20 mouse cellular contexts compared by ENCODE assay signal in genomic region chr3:143864490-143864889, GRCm38 (mm10).
DNase-seq lines count a peak whose midpoint lies in the region; ATAC-seq and TF ChIP-seq lines count a peak whose summit lies in the region.
"Had no signal": no experiment of that assay in that cellular context is flagged by ENCODE, and none has a peak within 500 bp of the region (broad histone marks: within the 10 kb centered on the region; RNA-seq: fewer than 3 reads in every experiment).

No protein-coding gene starts in this region.

- DNase-seq in forebrain, embryonic 10.5 days (ENCODE audit: extremely low spot score, low spot score), result no peak
- peak; percentile 8 for DNase-seq in kidney, postnatal 10 days
- no peak for DNase-seq in kidney, adult 2 months
- DNase-seq in brain, embryonic 14.5 days (ENCODE audit: low read depth), result peak; percentile 51
- DNase-seq in layer of hippocampus, postnatal 14 days (ENCODE audit: low spot score in 2 of 2), result no peak
- DNase-seq in urinary bladder, adult 2 months (ENCODE audit: low spot score), result no peak
- DNase-seq: adrenal gland, postnatal 10 days; B cell, adult 2 months; cerebellum, adult 11-12 months; cerebellum, postnatal 36 days; heart, adult 2 months; kidney, postnatal 36 days; liver; lung, adult 18-20 months; lung, postnatal 36 days; midbrain, embryonic 14.5 days; thymus, postnatal 14 days had no signal

- H3K4me2 ChIP-seq in forebrain, embryonic 16.5 days (ENCODE audit: low read length), result no peak overlapping the region
- H3K4me2 ChIP-seq in intestine, embryonic 16.5 days (ENCODE audit: low read depth, low read length), result peak overlapping the region; percentile 40

- no peak overlapping the region for H3K4me3 ChIP-seq in forebrain, embryonic 16.5 days (replicated peaks; ENCODE audit: low read length)
- no peak overlapping the region for H3K4me3 ChIP-seq in forebrain, embryonic 10.5 days
- H3K4me3 ChIP-seq in kidney, adult 2 months (ENCODE audit: insufficient read depth, low read depth, low read length), result no peak overlapping the region
- peak overlapping the region; percentile 13 for H3K4me3 ChIP-seq in intestine, embryonic 16.5 days (ENCODE audit: low read length)
- H3K4me3 ChIP-seq: heart, adult 2 months; hindbrain, embryonic 10.5 days had no signal

- no peak for TF ChIP-seq CTCF in kidney, adult 2 months (conservative IDR thresholded peaks at IDR 0.05; ENCODE audit: insufficient read depth, insufficient read length, low read depth, low read length)
- TF ChIP-seq CTCF in brain, embryonic 14.5 days (IDR thresholded peaks at IDR 0.05; ENCODE audit: borderline replicate concordance, extremely low read depth, insufficient read depth, insufficient read length), result no peak

- no peak overlapping the region for H3K9ac ChIP-seq in forebrain, embryonic 16.5 days (replicated peaks; ENCODE audit: low read depth, low read length)
- H3K9ac ChIP-seq in intestine, embryonic 16.5 days (ENCODE audit: low read depth, low read length), result 0 out of 2 replicates have a peak overlapping the region, but pooled peaks have one; percentile 3

- 36% methylated on average over 10 of the region's 10 CpGs for WGBS in forebrain, embryonic 16.5 days
- 88% methylated on average over 10 of the region's 10 CpGs for whole genome bisulfite sequencing in forebrain, embryonic 10.5 days
- 23% methylated on average over 10 of the region's 10 CpGs for WGBS in kidney, adult 2 months
- 48% methylated on average over 10 of the region's 10 CpGs for WGBS in intestine, embryonic 16.5 days

- H3K27ac ChIP-seq in forebrain, embryonic 16.5 days (ENCODE audit: low read length), result no peak overlapping the region
- H3K27ac ChIP-seq in forebrain, embryonic 10.5 days, result no peak overlapping the region
- no peak overlapping the region for H3K27ac ChIP-seq in kidney, adult 2 months (ENCODE audit: insufficient read depth, low read depth, low read length)
- no peak overlapping the region for H3K27ac ChIP-seq in intestine, embryonic 16.5 days (ENCODE audit: low read length)
- H3K27ac ChIP-seq: heart, adult 2 months; hindbrain, embryonic 10.5 days had no signal

- H3K36me3 ChIP-seq in forebrain, embryonic 16.5 days (ENCODE audit: control insufficient read depth, insufficient read depth), result no peaks in the 10 kb centered on the region
- H3K36me3 ChIP-seq in forebrain, embryonic 10.5 days (replicated peaks), result no peaks in the 10 kb centered on the region
- H3K36me3 ChIP-seq in kidney, adult 2 months (ENCODE audit: control insufficient read depth, insufficient read depth, low read length), result no peaks in the 10 kb centered on the region
- no peaks in the 10 kb centered on the region for H3K36me3 ChIP-seq in intestine, embryonic 16.5 days (ENCODE audit: control insufficient read depth, insufficient read depth, low read length)
- H3K36me3 ChIP-seq: hindbrain, embryonic 10.5 days had no signal

- peaks cover 6% of the 10 kb centered on the region; the same call in 1 of the 2 replicates for H3K4me1 ChIP-seq in forebrain, embryonic 16.5 days (replicated peaks; ENCODE audit: control insufficient read depth, insufficient read depth, low read length)
- peaks cover 15% of the 10 kb centered on the region; the same call in 1 of the 2 replicates for H3K4me1 ChIP-seq in forebrain, embryonic 10.5 days
- no peaks in the 10 kb centered on the region for H3K4me1 ChIP-seq in kidney, adult 2 months (ENCODE audit: control insufficient read depth, insufficient read depth, low read length)
- H3K4me1 ChIP-seq in intestine, embryonic 16.5 days (ENCODE audit: control insufficient read depth, insufficient read depth, low read length), result peaks cover 7% of the 10 kb centered on the region

- no peaks in the 10 kb centered on the region for H3K27me3 ChIP-seq in forebrain, embryonic 16.5 days (replicated peaks; ENCODE audit: control insufficient read depth, insufficient read depth, low read length)
- H3K27me3 ChIP-seq in forebrain, embryonic 10.5 days (ENCODE audit: poor library complexity, severe bottlenecking), result no peaks in the 10 kb centered on the region
- no peaks in the 10 kb centered on the region for H3K27me3 ChIP-seq in kidney, adult 2 months (replicated peaks; ENCODE audit: control insufficient read depth, insufficient read depth, low read length)
- no peaks in the 10 kb centered on the region for H3K27me3 ChIP-seq in intestine, embryonic 16.5 days (replicated peaks; ENCODE audit: control insufficient read depth, insufficient read depth, low read length)

- ATAC-seq in forebrain, embryonic 16.5 days, result peak; percentile 40; the same call in 1 of the 2 replicates
- peak; percentile 40 for ATAC-seq in intestine, embryonic 16.5 days

- H3K9me3 ChIP-seq in forebrain, embryonic 16.5 days (ENCODE audit: control insufficient read depth, low read length), result no peaks in the 10 kb centered on the region
- H3K9me3 ChIP-seq in forebrain, embryonic 10.5 days, result no peaks in the 10 kb centered on the region
- H3K9me3 ChIP-seq in intestine, embryonic 16.5 days (ENCODE audit: control insufficient read depth, low read length), result no peaks in the 10 kb centered on the region
- H3K9me3 ChIP-seq: hindbrain, embryonic 10.5 days had no signal

- no peak for TF ChIP-seq POLR2A in kidney, adult 2 months (IDR thresholded peaks at IDR 0.05; ENCODE audit: low read depth, low read length)
- no peak for TF ChIP-seq POLR2A in brain, embryonic 14.5 days (IDR thresholded peaks at IDR 0.05; ENCODE audit: borderline replicate concordance, extremely low read depth, insufficient read depth, insufficient read length, poor library complexity, severe bottlenecking)

Comparison
In these comparisons a context has a peak if more than half of its experiments do, and no peak if none do; other contexts are left out.
1. DNase-seq: peak in kidney, postnatal 10 days (single experiment) and brain, embryonic 14.5 days (single experiment); none in forebrain, embryonic 10.5 days (single experiment), kidney, adult 2 months (single experiment), layer of hippocampus, postnatal 14 days (0 of 2) and urinary bladder, adult 2 months (single experiment).